Mouse (Mus musculus): ENCODE measurements at regions not wholly inside any gene's neighbourhood (a gene's known extent, or its start where the extent isn't known, plus 50 kb on each side); places are given as distances from the start of the nearest gene placed in this dataset.

DNA sequence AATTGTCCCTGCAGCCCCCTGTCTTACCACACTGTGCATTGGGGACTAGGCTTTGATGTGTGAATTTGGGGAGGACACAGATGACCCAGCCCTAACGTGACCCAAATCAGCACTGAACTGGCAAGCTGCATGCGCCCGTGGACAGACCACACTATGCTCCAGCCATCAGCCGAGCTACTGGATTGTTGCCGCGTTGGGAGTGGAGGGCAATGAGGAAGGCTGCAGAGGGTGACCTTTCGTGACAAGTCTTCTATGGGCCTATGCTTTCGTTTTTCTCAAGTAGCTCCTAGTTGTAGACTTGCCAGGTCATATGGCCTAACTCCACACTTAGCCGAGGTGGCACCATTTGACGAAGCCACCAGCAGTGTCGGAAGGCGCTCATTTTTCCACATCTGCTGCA is 60.6 kb upstream of the Errfi1 start:
- TF ChIP-seq CTCF (IDR thresholded peaks at IDR 0.05; ENCODE audit: borderline replicate concordance, insufficient read depth, low read length) (no peak), POLR2A (IDR thresholded peaks at IDR 0.05; ENCODE audit: low read depth, low read length) (no peak)
